Mouse (Mus musculus): ENCODE results near the gene Adgrf3.

DNA sequence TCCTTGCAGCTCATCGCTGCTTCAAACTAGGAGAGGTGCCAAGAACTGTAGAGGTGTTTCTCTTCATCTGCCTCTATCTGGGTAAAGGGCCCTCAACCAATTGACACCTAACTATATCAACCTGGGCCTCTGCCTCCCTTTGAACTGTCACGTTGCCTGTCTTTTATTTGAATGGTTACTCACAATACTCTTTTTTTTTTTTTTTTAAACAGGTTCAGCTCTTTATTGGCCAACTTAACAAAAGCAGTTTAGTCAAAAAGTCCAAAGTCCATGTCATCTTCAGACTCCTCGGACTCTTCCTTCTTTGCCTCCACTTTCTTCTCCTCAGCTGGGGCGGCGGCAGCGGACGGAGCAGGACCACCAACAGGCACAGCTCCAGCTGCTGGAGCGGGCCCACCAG, 15.1 kb upstream of the Adgrf3 start:
- no peak for TF ChIP-seq POLR2A (IDR thresholded peaks at IDR 0.05; ENCODE audit: borderline replicate concordance, extremely low read depth, insufficient read depth, insufficient read length, poor library complexity, severe bottlenecking)
- no peak for TF ChIP-seq CTCF (IDR thresholded peaks at IDR 0.05; ENCODE audit: borderline replicate concordance, extremely low read depth, insufficient read depth, insufficient read length)

Measured in brain, embryonic 14.5 days (tissue).